Mouse (Mus musculus) left cerebral cortex, postnatal 10 days (tissue): Measurements from ENCODE around the gene Olfr1537. TPM values are rescaled to one million over a fixed set of nuclear protein-coding genes. Genes with fewer than 3 reads are reported as not detected.

ENCODE experiments used
- DNase-seq, 2 experiments: peaks; one replicate each; pipeline ENCODE4 v3.0.0; 2021 to 2022; ENCODE audit warnings: low spot score in 2 of 2, mixed read lengths in 1 of 2; ENCODE audit errors: extremely low spot score in 1 of 2
- intact Hi-C: fragments of 180-260 bp; cut with DNase I; formaldehyde crosslinking; loops from one replicate; pipeline ENCODE4 v1.15.1; 2025
- total RNA-seq, 2 experiments: library from RNA; stranded (reverse); gene quantifications; 2 replicates each; pipeline ENCODE4 v1.2.3; 2021

Gene Olfr1537
- total RNA-seq = not detected

- intact Hi-C loops = no loop called here
Measured at GRCm38 (mm10) chr9:39249894-39250293, at the start of gene Olfr1537. Olfr1537 (minus strand) TSS chr9:39249994.

GRCm38 (mm10) chr9:39287136-39287535 is 37.3 kb upstream of the Olfr1537 start:
- intact Hi-C loops = loop anchor here (10.0 kb wide), 1 partner anchor 102 kb away; no protein-coding TSS in a partner anchor
- DNase-seq = no peak

More at GRCm38 (mm10) chr9:39249894-39250293, at the start of gene Olfr1537:
- no peak for DNase-seq

GRCm38 (mm10) chr9:39276718-39277117 is 26.9 kb upstream of the Olfr1537 start, which contains the start of gene Olfr945:
Olfr945 (minus strand) TSS chr9:39276818.
- intact Hi-C loops = no loop called here
- DNase-seq = no peak

GRCm38 (mm10) chr9:39201620-39202019 is 48.2 kb downstream of the Olfr1537 start, which contains the start of gene Olfr944:
Olfr944 (plus strand) TSS chr9:39201920.
- no peak for DNase-seq
- intact Hi-C loops = no loop called here

Other genes with a start within 250 kb of the Olfr1537 start
- gene Olfr146, start 226.6 kb downstream of the Olfr1537 start, total RNA-seq = not detected
- not detected for gene Olfr937, start 185.0 kb downstream of the Olfr1537 start, total RNA-seq
- not detected for gene Olfr938, start 171.1 kb downstream of the Olfr1537 start, total RNA-seq
- not detected for gene Olfr27, start 121.9 kb downstream of the Olfr1537 start, total RNA-seq
- not detected for gene Olfr943, start 83.7 kb downstream of the Olfr1537 start, total RNA-seq
- not detected for gene Olfr944, start 48.1 kb downstream of the Olfr1537 start, total RNA-seq
- gene Olfr945, start 26.8 kb upstream of the Olfr1537 start, total RNA-seq = not detected
- not detected for gene Olfr948, start 76.1 kb upstream of the Olfr1537 start, total RNA-seq
- gene Olfr951, start 137.4 kb upstream of the Olfr1537 start, total RNA-seq = not detected
- gene Olfr952, start 177.2 kb upstream of the Olfr1537 start, total RNA-seq = not detected
- gene Olfr954, start 206.7 kb upstream of the Olfr1537 start, total RNA-seq = not detected
- gene Olfr955, start 221.9 kb upstream of the Olfr1537 start, total RNA-seq = not detected
- not detected for gene Olfr44, start 244.0 kb upstream of the Olfr1537 start, total RNA-seq